Mouse (Mus musculus) lung, embryonic 14.5 days (tissue): ENCODE data around the gene Tas2r135. TPM values are rescaled to one million over a fixed set of nuclear protein-coding genes. Genes with fewer than 3 reads are reported as not detected.
A peak's percentile ranks its signal among the peaks of the same experiment; 100 is the strongest.

ENCODE experiments used
- ATAC-seq: fragments of 200-750 bp; cut with Nextera tagmentation; 2 replicates; pipeline ENCODE4 v1.8.0; 2017; ENCODE audit warnings: mild to moderate bottlenecking, moderate TSS enrichment, moderate library complexity; ENCODE audit not compliant: insufficient read depth
- DNase-seq: peaks from one replicate; pipeline ENCODE4 v3.0.0-alpha.2; 2015
- H3K27ac ChIP-seq: fragments of 300-500 bp; sonication (generic); 2 replicates; pipeline ENCODE4 v1.5.1; 2014; ENCODE audit warnings: low read depth, mild to moderate bottlenecking, moderate library complexity
- H3K27me3 ChIP-seq: fragments of 300-500 bp; sonication (generic); 2 replicates; pipeline ENCODE4 v1.6.1; 2014; ENCODE audit warnings: low read length, control low read depth; ENCODE audit not compliant: insufficient read depth
- H3K36me3 ChIP-seq: fragments of 300-500 bp; sonication (generic); 2 replicates; pipeline ENCODE4 v1.6.1; 2014; ENCODE audit warnings: control low read depth; ENCODE audit not compliant: insufficient read depth
- H3K4me1 ChIP-seq: fragments of 300-500 bp; sonication (generic); 2 replicates; pipeline ENCODE4 v1.6.1; 2014; ENCODE audit warnings: antibody characterized with exemption, control low read depth; ENCODE audit not compliant: insufficient read depth
- H3K4me2 ChIP-seq: fragments of 300-500 bp; sonication (generic); 2 replicates; pipeline ENCODE4 v1.6.1; 2014; ENCODE audit warnings: mild to moderate bottlenecking
- H3K4me3 ChIP-seq: fragments of 300-500 bp; sonication (generic); 2 replicates; pipeline ENCODE4 v1.5.1; 2014; ENCODE audit warnings: low read depth, low read length
- H3K9ac ChIP-seq: fragments of 300-500 bp; sonication (generic); 2 replicates; pipeline ENCODE4 v1.6.1; 2014
- H3K9me3 ChIP-seq: fragments of 300-500 bp; sonication (generic); 2 replicates; pipeline ENCODE4 v1.6.1; 2016; ENCODE audit warnings: low read depth, low read length, control low read depth
- CTCF ChIP-seq: IDR thresholded peaks from 2 replicates; pipeline ENCODE4 v1.5.1; 2016; ENCODE audit warnings: antibody characterized with exemption, low read depth
- WGBS: fragments of 180-500 bp; shearing (Covaris S2); extraction: QIAGEN DNeasy Blood & Tissue Kit; methylation state at CpG from one replicate; pipeline ENCODE4 v1.1.7; 2014; 5-methylcytosine and 5-hydroxymethylcytosine counted together
- polyA plus RNA-seq: library from polyadenylated mRNA; unstranded; fragments of >200 nt; fragmentation: Nextera tagmentation; extraction: Ambion mirVana; gene quantifications from 2 replicates; pipeline ENCODE4 v1.2.1, GENCODE M21; 2014

The Tas2r135 gene
- polyA plus RNA-seq, 1 experiment from 2014 or later = not detected

GRCm38 (mm10) chr6:42373669-42374430 lies 31.4 kb upstream of the Tas2r135 start:
- Histone ChIP-seq H3K27me3 (no peaks in the 10 kb centered on the region), H3K4me3 (peak overlapping the region; percentile 55), H3K4me2 (peak overlapping the region; percentile 91), H3K4me1 (peaks cover 17% of the 10 kb centered on the region), H3K27ac (no peak overlapping the region), H3K9me3 (no peaks in the 10 kb centered on the region), H3K36me3 (no peaks in the 10 kb centered on the region), H3K9ac (no peak overlapping the region)
- WGBS = 38% methylated on average over 7 of the region's 7 CpGs
- DNase-seq (no peak), ATAC-seq (no peak)
- TF ChIP-seq CTCF = no peak

- Histone ChIP-seq H3K9ac (no peak overlapping the region), H3K4me3 (no peak overlapping the region), H3K27ac (no peak overlapping the region), H3K36me3 (no peaks in the 10 kb centered on the region), H3K9me3 (no peaks in the 10 kb centered on the region), H3K27me3 (no peaks in the 10 kb centered on the region), H3K4me1 (peaks cover 17% of the 10 kb centered on the region), H3K4me2 (no peak overlapping the region)
- no peak for ATAC-seq
- WGBS = 77% methylated on average over 4 of the region's 4 CpGs
- TF ChIP-seq CTCF = no peak
- DNase-seq = no peak
These were observed 30.5 kb upstream of the Tas2r135 start for GRCm38 (mm10) chr6:42374701-42375100.

GRCm38 (mm10) chr6:42375131-42375530 lies 30.1 kb upstream of the Tas2r135 start:
- H3K4me3 ChIP-seq = no peak overlapping the region
- no peaks in the 10 kb centered on the region for H3K27me3 ChIP-seq
- ATAC-seq (no peak), DNase-seq (no peak)
- H3K9me3 ChIP-seq = no peaks in the 10 kb centered on the region
- H3K4me1 ChIP-seq = peaks cover 17% of the 10 kb centered on the region
- H3K9ac ChIP-seq = no peak overlapping the region
- H3K36me3 ChIP-seq = no peaks in the 10 kb centered on the region
- WGBS = 81% methylated on average over 2 of the region's 2 CpGs
- H3K27ac ChIP-seq = no peak overlapping the region
- no peak overlapping the region for H3K4me2 ChIP-seq
- no peak for TF ChIP-seq CTCF

- H3K27me3 ChIP-seq = no peaks in the 10 kb centered on the region
- no peak overlapping the region for H3K4me2 ChIP-seq
- H3K36me3 ChIP-seq = no peaks in the 10 kb centered on the region
- no peak for TF ChIP-seq CTCF
- DNase-seq (no peak), ATAC-seq (no peak)
- 10% methylated on average over 4 of the region's 4 CpGs for WGBS
- no peak overlapping the region for H3K4me3 ChIP-seq
- H3K9me3 ChIP-seq = no peaks in the 10 kb centered on the region
- H3K9ac ChIP-seq = no peak overlapping the region
- H3K27ac ChIP-seq = no peak overlapping the region
- H3K4me1 ChIP-seq = peaks cover 15% of the 10 kb centered on the region
These were observed 29.2 kb upstream of the Tas2r135 start for GRCm38 (mm10) chr6:42376016-42376415.

- no peaks in the 10 kb centered on the region for H3K27me3 ChIP-seq
- 66% methylated on average over 6 of the region's 6 CpGs for WGBS
- no peak overlapping the region for H3K27ac ChIP-seq
- H3K36me3 ChIP-seq = no peaks in the 10 kb centered on the region
- DNase-seq (no peak), ATAC-seq (no peak)
- no peak overlapping the region for H3K9ac ChIP-seq
- no peaks in the 10 kb centered on the region for H3K9me3 ChIP-seq
- no peak for TF ChIP-seq CTCF
- H3K4me2 ChIP-seq = no peak overlapping the region
- peaks cover 11% of the 10 kb centered on the region for H3K4me1 ChIP-seq
- no peak overlapping the region for H3K4me3 ChIP-seq
These were observed 28.7 kb upstream of the Tas2r135 start for GRCm38 (mm10) chr6:42376504-42377019.

- ATAC-seq (no peak), DNase-seq (no peak)
- no peaks in the 10 kb centered on the region for H3K9me3 ChIP-seq
- H3K4me2 ChIP-seq = no peak overlapping the region
- H3K4me1 ChIP-seq = peaks cover 7% of the 10 kb centered on the region
- TF ChIP-seq CTCF = no peak
- H3K4me3 ChIP-seq = no peak overlapping the region
- H3K9ac ChIP-seq = no peak overlapping the region
- no peaks in the 10 kb centered on the region for H3K36me3 ChIP-seq
- no peaks in the 10 kb centered on the region for H3K27me3 ChIP-seq
- H3K27ac ChIP-seq = no peak overlapping the region
- WGBS = 68% methylated on average over 5 of the region's 5 CpGs
These were observed 28.0 kb upstream of the Tas2r135 start for GRCm38 (mm10) chr6:42377280-42377679.

GRCm38 (mm10) chr6:42379551-42379950 lies 25.7 kb upstream of the Tas2r135 start:
- no peak for TF ChIP-seq CTCF
- Histone ChIP-seq H3K4me1 (no peaks in the 10 kb centered on the region), H3K36me3 (no peaks in the 10 kb centered on the region), H3K4me2 (no peak overlapping the region), H3K9ac (no peak overlapping the region), H3K27me3 (no peaks in the 10 kb centered on the region), H3K9me3 (no peaks in the 10 kb centered on the region), H3K4me3 (no peak overlapping the region), H3K27ac (no peak overlapping the region)
- WGBS = 51% methylated on average over 3 of the region's 3 CpGs
- ATAC-seq (no peak), DNase-seq (no peak)
